Mouse (Mus musculus): ENCODE measurements around the gene Mmgt2.
A peak's percentile ranks its signal among the peaks of the same experiment; 100 is the strongest.
"Not testable (repeated sequence)": the region's sequence is repeated elsewhere in the genome, so short reads cannot be mapped to it uniquely, and the experiment has no call there.

Mmgt2 gene

GRCm38 (mm10) chr11:62646495-62646843 is 2.0 kb upstream of the Mmgt2 start:
- DNase-seq = no peak

- DNase-seq = no peak
These were observed 1.4 kb upstream of the Mmgt2 start for GRCm38 (mm10) chr11:62646958-62647515.

GRCm38 (mm10) chr11:62647661-62648590 is 538 bp upstream of the Mmgt2 start, which contains the start of gene Lrrc75a:
Gene Lrrc75a (minus strand): TSS chr11:62648523.
- peak; percentile 37 for DNase-seq

GRCm38 (mm10) chr11:62649803-62650202 is 1.3 kb downstream of the Mmgt2 start:
- not testable (repeated sequence) for DNase-seq

- DNase-seq = no peak
These were observed 3.1 kb downstream of the Mmgt2 start for GRCm38 (mm10) chr11:62651563-62651962.

GRCm38 (mm10) chr11:62652080-62652479 is 3.6 kb downstream of the Mmgt2 start:
- DNase-seq = no peak

- DNase-seq = no peak
These were observed 12.4 kb downstream of the Mmgt2 start for GRCm38 (mm10) chr11:62660885-62661284.

- DNase-seq = no peak
These were observed 15.8 kb downstream of the Mmgt2 start for GRCm38 (mm10) chr11:62664250-62664649.

- no peak for DNase-seq
These were observed 20.5 kb downstream of the Mmgt2 start for GRCm38 (mm10) chr11:62668986-62669385.

- no peak for DNase-seq
These were observed 21.0 kb downstream of the Mmgt2 start for GRCm38 (mm10) chr11:62669471-62669870.

- DNase-seq = no peak
These were observed 21.5 kb downstream of the Mmgt2 start for GRCm38 (mm10) chr11:62670006-62670405.

GRCm38 (mm10) chr11:62675480-62676289 is 27.2 kb downstream of the Mmgt2 start:
- DNase-seq = peak; percentile 44

- no peak for DNase-seq
These were observed 27.8 kb downstream of the Mmgt2 start for GRCm38 (mm10) chr11:62676290-62676596.

- no peak for DNase-seq
These were observed 30.4 kb downstream of the Mmgt2 start for GRCm38 (mm10) chr11:62678778-62679354.

- DNase-seq = no peak
These were observed 31.5 kb downstream of the Mmgt2 start for GRCm38 (mm10) chr11:62679954-62680353.

GRCm38 (mm10) chr11:62691592-62691991 is 43.1 kb downstream of the Mmgt2 start:
- no peak for DNase-seq

GRCm38 (mm10) chr11:62693299-62694184 is 45.1 kb downstream of the Mmgt2 start:
- DNase-seq = peak; percentile 16

- DNase-seq = no peak
These were observed 46.7 kb downstream of the Mmgt2 start for GRCm38 (mm10) chr11:62695126-62695525.

- DNase-seq = no peak
These were observed 51.3 kb downstream of the Mmgt2 start for GRCm38 (mm10) chr11:62699749-62700148.

GRCm38 (mm10) chr11:62701218-62701617 is 52.8 kb downstream of the Mmgt2 start:
- DNase-seq = no peak

GRCm38 (mm10) chr11:62706141-62706540 is 57.7 kb downstream of the Mmgt2 start:
- no peak for DNase-seq

- DNase-seq = no peak
These were observed 59.8 kb downstream of the Mmgt2 start for GRCm38 (mm10) chr11:62708252-62708651.
